Mouse (Mus musculus): ENCODE data around the gene Mrpl54. TPM values are rescaled to one million over a fixed set of nuclear protein-coding genes. Genes with fewer than 3 reads are reported as not detected.

The Mrpl54 gene
- polyA plus RNA-seq, 1 experiment = 130 TPM

DNA sequence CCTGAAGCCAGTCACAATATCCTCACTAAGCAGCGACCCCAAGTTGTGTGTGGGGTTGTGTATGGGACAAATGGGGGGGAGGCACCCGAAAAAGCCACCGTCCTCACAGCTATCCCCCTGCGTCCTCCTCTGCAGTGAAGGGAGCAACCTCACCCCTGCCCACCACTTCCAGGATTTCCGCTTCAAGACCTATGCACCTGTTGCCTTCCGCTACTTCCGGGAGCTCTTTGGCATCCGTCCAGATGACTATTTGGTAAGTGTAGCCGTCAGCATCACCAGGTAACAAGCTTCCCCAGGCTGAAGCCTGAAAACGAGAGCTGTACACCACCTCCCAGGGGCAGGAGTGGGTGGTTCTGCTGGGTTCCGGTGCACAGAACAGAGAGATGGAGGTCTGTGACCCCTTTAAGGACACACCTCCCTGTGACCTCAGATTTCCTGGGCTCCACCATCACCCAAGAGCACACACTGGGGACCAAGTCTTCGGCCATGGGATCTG lies 39.5 kb upstream of the Mrpl54 start:
- Histone ChIP-seq H3K4me3 (ENCODE audit: insufficient read depth, low read depth, low read length) (no peak overlapping the region), H3K27ac (ENCODE audit: insufficient read depth, low read depth, low read length) (no peak overlapping the region), H3K27me3 (replicated peaks; ENCODE audit: control insufficient read depth, insufficient read depth, low read length) (no peaks in the 10 kb centered on the region), H3K36me3 (ENCODE audit: control insufficient read depth, insufficient read depth, low read length) (no peaks in the 10 kb centered on the region; the same call in 1 of the 2 replicates), H3K4me1 (ENCODE audit: control insufficient read depth, insufficient read depth, low read length) (peaks cover 27% of the 10 kb centered on the region)
- DNase-seq = no peak
- WGBS = 78% methylated on average over 12 of the region's 12 CpGs
- TF ChIP-seq POLR2A (IDR thresholded peaks at IDR 0.05; ENCODE audit: low read depth, low read length) = no peak
- TF ChIP-seq CTCF (conservative IDR thresholded peaks at IDR 0.05; ENCODE audit: insufficient read depth, insufficient read length, low read depth, low read length) = no peak

DNA sequence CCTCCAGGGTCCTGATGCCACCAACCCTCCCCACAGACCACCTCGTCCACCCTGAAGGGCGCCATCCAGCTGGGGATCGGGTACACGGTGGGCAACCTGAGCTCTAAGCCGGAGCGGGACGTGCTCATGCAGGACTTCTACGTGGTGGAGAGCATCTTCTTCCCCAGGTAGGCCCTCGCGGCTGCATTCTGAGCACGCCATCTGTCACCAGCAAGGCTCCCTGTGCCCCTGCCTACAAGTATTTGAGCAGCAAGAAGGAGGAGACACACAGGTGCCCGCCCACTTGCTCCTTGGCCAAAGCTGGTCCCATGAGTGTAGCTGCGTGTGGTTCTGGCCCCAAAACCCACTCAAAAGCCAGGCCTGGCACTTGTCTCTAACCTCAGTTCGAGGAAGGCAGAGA lies 38.9 kb upstream of the Mrpl54 start:
- TF ChIP-seq POLR2A (IDR thresholded peaks at IDR 0.05; ENCODE audit: low read depth, low read length) (no peak), CTCF (conservative IDR thresholded peaks at IDR 0.05; ENCODE audit: insufficient read depth, insufficient read length, low read depth, low read length) (no peak)
- Histone ChIP-seq H3K4me3 (ENCODE audit: insufficient read depth, low read depth, low read length) (no peak overlapping the region), H3K4me1 (ENCODE audit: control insufficient read depth, insufficient read depth, low read length) (peaks cover 32% of the 10 kb centered on the region), H3K27ac (ENCODE audit: insufficient read depth, low read depth, low read length) (no peak overlapping the region), H3K27me3 (replicated peaks; ENCODE audit: control insufficient read depth, insufficient read depth, low read length) (no peaks in the 10 kb centered on the region), H3K36me3 (ENCODE audit: control insufficient read depth, insufficient read depth, low read length) (no peaks in the 10 kb centered on the region; the same call in 1 of the 2 replicates)
- WGBS = 92% methylated on average over 14 of the region's 14 CpGs
- no peak for DNase-seq

DNA sequence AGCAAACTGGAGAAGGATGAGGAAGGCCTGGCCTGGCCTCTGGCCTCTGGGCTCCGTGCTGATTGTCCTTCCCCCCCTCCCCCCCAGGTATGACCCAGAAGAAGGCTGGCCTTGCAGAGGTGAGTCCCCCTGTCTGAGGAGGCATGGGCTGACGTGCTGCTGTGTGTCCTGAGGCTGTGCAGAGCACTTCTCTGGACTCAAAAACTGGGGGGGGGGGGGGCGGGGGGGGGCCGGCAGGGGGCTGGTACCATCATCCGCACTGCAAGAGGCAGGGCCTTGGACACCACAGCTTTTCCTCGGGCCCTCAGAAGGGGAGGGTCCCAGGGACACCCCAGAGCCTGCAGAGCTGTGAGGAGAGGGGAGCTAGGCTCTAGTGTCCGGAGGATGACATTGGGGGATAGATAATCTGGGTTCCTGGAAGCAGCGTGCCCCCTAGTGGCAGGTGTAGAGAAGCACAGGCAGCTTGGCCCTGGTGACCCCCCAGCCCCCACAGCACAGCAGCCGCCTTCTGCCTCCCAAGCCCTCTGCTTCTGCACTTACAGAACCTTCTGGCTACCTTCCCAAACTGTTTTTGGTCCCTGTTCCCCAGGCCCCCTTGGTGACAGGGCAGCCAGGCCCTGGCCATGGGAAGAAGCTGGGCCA lies 38.0 kb upstream of the Mrpl54 start:
- H3K36me3 ChIP-seq (ENCODE audit: control insufficient read depth, insufficient read depth, low read length) = no peaks in the 10 kb centered on the region; the same call in 1 of the 2 replicates
- no peak for DNase-seq
- H3K4me1 ChIP-seq (ENCODE audit: control insufficient read depth, insufficient read depth, low read length) = peaks cover 41% of the 10 kb centered on the region
- no peak overlapping the region for H3K27ac ChIP-seq (ENCODE audit: insufficient read depth, low read depth, low read length)
- TF ChIP-seq POLR2A (IDR thresholded peaks at IDR 0.05; ENCODE audit: low read depth, low read length) (no peak), CTCF (conservative IDR thresholded peaks at IDR 0.05; ENCODE audit: insufficient read depth, insufficient read length, low read depth, low read length) (peak; percentile 93)
- WGBS = 19% methylated on average over 7 of the region's 9 CpGs
- no peak overlapping the region for H3K4me3 ChIP-seq (ENCODE audit: insufficient read depth, low read depth, low read length)
- no peaks in the 10 kb centered on the region for H3K27me3 ChIP-seq (replicated peaks; ENCODE audit: control insufficient read depth, insufficient read depth, low read length)

DNA sequence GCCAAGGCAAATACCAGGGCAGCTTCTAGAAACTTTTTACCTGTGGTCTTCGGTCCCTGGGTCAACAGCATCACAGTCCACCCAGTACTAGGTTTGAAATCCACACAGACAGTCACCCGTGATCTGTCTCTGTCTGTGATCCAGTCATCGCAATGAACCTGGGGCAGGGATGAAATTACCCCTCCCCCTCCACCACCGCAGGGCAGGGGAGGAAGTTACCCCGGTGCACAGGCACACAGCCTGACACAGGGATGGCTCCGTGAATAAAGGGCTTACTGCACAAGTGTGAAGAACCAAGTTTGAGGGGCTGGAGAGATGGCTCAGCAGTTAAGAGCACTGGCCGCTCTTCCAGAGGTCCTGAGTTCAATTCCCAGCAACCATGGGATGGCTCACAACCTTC lies 37.0 kb upstream of the Mrpl54 start:
- Histone ChIP-seq H3K27ac (ENCODE audit: insufficient read depth, low read depth, low read length) (no peak overlapping the region), H3K27me3 (replicated peaks; ENCODE audit: control insufficient read depth, insufficient read depth, low read length) (no peaks in the 10 kb centered on the region), H3K4me3 (ENCODE audit: insufficient read depth, low read depth, low read length) (no peak overlapping the region), H3K36me3 (ENCODE audit: control insufficient read depth, insufficient read depth, low read length) (no peaks in the 10 kb centered on the region), H3K4me1 (ENCODE audit: control insufficient read depth, insufficient read depth, low read length) (peaks cover 50% of the 10 kb centered on the region)
- no peak for DNase-seq
- no peak for TF ChIP-seq CTCF (conservative IDR thresholded peaks at IDR 0.05; ENCODE audit: insufficient read depth, insufficient read length, low read depth, low read length)
- TF ChIP-seq POLR2A (IDR thresholded peaks at IDR 0.05; ENCODE audit: low read depth, low read length) = no peak
- WGBS = 43% methylated on average over 7 of the region's 7 CpGs

DNA sequence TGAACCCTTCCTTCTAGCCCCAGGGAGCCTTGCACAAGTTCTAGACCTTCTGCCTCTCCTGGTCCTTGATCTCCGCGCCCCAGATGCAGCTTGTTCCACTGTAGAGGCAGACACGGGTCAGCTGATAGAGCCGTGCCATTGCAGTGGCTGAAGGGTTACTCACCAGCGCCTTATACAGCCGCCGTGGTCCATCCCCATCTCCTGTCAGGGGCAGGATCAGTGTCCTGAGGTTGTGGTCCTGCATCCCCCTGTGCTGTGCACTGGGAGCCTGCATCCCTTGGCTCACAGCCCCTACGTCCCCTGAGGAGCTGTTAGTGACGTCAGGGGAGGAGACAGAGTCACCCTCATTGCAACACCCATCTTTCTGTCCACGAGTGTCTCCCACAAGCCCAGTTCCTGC lies 36.5 kb upstream of the Mrpl54 start:
- Histone ChIP-seq H3K27ac (ENCODE audit: insufficient read depth, low read depth, low read length) (peak overlapping the region; percentile 14; the same call in 1 of the 2 replicates), H3K36me3 (ENCODE audit: control insufficient read depth, insufficient read depth, low read length) (no peaks in the 10 kb centered on the region), H3K27me3 (replicated peaks; ENCODE audit: control insufficient read depth, insufficient read depth, low read length) (no peaks in the 10 kb centered on the region), H3K4me1 (ENCODE audit: control insufficient read depth, insufficient read depth, low read length) (peaks cover 55% of the 10 kb centered on the region), H3K4me3 (ENCODE audit: insufficient read depth, low read depth, low read length) (no peak overlapping the region)
- no peak for DNase-seq
- TF ChIP-seq CTCF (conservative IDR thresholded peaks at IDR 0.05; ENCODE audit: insufficient read depth, insufficient read length, low read depth, low read length) = no peak
- TF ChIP-seq POLR2A (IDR thresholded peaks at IDR 0.05; ENCODE audit: low read depth, low read length) = no peak
- WGBS = 33% methylated on average over 10 of the region's 10 CpGs

DNA sequence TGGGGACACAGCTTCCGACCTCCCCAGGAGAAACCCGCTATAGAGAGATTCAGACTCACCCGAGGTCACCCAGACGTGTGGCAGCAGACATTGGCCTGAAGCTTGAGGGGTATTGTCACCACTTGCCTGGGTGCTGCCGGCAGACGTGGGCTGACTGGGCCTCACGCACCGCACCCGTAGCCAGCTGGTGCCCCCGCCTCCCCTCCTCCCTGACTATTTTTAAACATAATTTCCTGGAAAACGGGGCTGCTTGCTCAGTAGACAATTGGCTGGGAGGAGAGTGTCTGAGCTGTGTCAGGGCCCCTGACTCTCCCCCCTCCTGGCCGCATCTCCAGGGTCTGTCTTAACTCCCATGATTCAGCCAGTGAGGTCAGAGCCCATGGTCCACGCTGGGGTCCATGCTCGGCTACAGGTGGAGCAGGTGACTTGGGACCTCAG lies 36.1 kb upstream of the Mrpl54 start:
- peak; percentile 70 for DNase-seq
- no peaks in the 10 kb centered on the region for H3K36me3 ChIP-seq (ENCODE audit: control insufficient read depth, insufficient read depth, low read length)
- WGBS = 21% methylated on average over 14 of the region's 14 CpGs
- no peaks in the 10 kb centered on the region for H3K27me3 ChIP-seq (replicated peaks; ENCODE audit: control insufficient read depth, insufficient read depth, low read length)
- no peak for TF ChIP-seq CTCF (conservative IDR thresholded peaks at IDR 0.05; ENCODE audit: insufficient read depth, insufficient read length, low read depth, low read length)
- TF ChIP-seq POLR2A (IDR thresholded peaks at IDR 0.05; ENCODE audit: low read depth, low read length) = no peak
- H3K4me1 ChIP-seq (ENCODE audit: control insufficient read depth, insufficient read depth, low read length) = peaks cover 60% of the 10 kb centered on the region
- no peak overlapping the region for H3K4me3 ChIP-seq (ENCODE audit: insufficient read depth, low read depth, low read length)
- H3K27ac ChIP-seq (ENCODE audit: insufficient read depth, low read depth, low read length) = peak overlapping the region; percentile 14

DNA sequence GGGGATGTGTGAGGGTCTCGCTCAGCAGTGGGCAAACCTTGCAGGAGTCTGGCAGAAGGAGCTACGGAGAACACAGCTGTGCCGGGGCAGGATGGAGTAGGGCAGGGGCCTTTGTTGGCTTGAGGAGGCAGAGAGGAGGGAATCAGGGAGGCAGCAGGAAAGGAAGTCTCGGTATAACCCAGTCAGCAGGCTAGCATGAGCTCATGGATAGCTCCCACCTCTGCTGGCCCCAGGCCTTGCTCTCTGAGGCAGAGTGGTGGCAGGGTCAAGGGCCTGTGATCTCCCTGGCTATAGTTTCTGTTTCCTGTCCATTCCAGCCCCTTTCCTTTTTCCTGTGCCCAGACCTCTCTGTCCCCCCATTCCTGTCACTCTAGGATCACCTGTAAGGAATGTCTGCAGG lies 35.6 kb upstream of the Mrpl54 start:
- no peak for TF ChIP-seq CTCF (conservative IDR thresholded peaks at IDR 0.05; ENCODE audit: insufficient read depth, insufficient read length, low read depth, low read length)
- TF ChIP-seq POLR2A (IDR thresholded peaks at IDR 0.05; ENCODE audit: low read depth, low read length) = no peak
- peaks cover 64% of the 10 kb centered on the region for H3K4me1 ChIP-seq (ENCODE audit: control insufficient read depth, insufficient read depth, low read length)
- no peaks in the 10 kb centered on the region for H3K36me3 ChIP-seq (ENCODE audit: control insufficient read depth, insufficient read depth, low read length)
- no peaks in the 10 kb centered on the region for H3K27me3 ChIP-seq (replicated peaks; ENCODE audit: control insufficient read depth, insufficient read depth, low read length)
- H3K4me3 ChIP-seq (ENCODE audit: insufficient read depth, low read depth, low read length) = no peak overlapping the region
- DNase-seq = no peak
- peak overlapping the region; percentile 7 for H3K27ac ChIP-seq (ENCODE audit: insufficient read depth, low read depth, low read length)
- WGBS = 41% methylated on average over 4 of the region's 4 CpGs

Measured in kidney, adult 2 months (tissue).